Mouse (Mus musculus): ENCODE results near the gene Pyroxd2.
A peak's percentile ranks its signal among the peaks of the same experiment; 100 is the strongest.

Gene Pyroxd2

GRCm38 (mm10) chr19:42745084-42745868 is 7.3 kb downstream of the Pyroxd2 start:
- no peak for DNase-seq (ENCODE audit: low spot score)

DNA sequence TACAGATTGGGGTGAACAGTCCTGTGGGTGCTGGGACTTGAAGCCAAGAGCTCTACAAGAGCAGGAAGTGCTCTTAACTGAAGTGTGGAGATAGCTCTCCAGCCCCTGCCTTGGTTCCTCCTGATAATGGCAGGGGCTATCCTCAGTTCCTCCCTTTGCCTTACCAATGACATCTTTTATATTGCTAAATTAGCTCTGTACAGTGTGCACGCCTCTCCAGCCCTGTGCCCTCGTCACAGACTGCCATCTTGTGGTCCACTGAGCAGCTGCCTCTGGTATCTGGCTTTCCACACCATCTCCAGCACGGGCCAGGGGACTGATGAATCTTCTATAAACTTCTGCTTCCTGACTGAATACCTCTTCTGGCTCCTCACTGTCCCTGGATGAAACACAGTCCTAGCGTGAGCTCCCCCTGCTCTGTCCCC is 8.4 kb downstream of the Pyroxd2 start:
- peak; percentile 82 for DNase-seq (ENCODE audit: low spot score)

DNA sequence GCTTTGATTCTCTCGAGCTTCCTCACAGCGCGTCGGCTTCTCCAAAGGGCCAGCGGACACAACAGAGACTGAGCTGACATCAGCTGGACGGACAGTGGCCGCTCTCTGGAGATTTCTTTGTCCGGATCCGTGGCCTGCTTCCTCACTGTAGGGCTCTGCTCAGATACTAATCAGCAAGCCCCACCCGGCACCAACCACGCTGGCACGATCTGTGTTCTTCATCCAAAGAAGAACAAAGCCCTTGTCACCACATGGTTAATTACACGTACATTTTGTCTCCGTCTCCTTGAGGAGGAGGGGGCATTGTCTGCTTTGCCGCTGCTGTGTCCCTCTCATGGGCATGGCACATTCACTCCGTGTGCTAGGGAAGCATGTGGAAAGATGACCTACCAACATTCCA is 9.3 kb downstream of the Pyroxd2 start:
- DNase-seq (ENCODE audit: low spot score) = no peak

GRCm38 (mm10) chr19:42741884-42742283 is 10.7 kb downstream of the Pyroxd2 start:
- DNase-seq (ENCODE audit: low spot score) = no peak

GRCm38 (mm10) chr19:42740163-42740899 is 12.2 kb downstream of the Pyroxd2 start:
- DNase-seq (ENCODE audit: low spot score) = no peak

- no peak for DNase-seq (ENCODE audit: low spot score)
Observed at GRCm38 (mm10) chr19:42739734-42740133, 12.8 kb downstream of the Pyroxd2 start.

- no peak for DNase-seq (ENCODE audit: low spot score)
Observed at GRCm38 (mm10) chr19:42737753-42738152, 14.8 kb downstream of the Pyroxd2 start.

DNA sequence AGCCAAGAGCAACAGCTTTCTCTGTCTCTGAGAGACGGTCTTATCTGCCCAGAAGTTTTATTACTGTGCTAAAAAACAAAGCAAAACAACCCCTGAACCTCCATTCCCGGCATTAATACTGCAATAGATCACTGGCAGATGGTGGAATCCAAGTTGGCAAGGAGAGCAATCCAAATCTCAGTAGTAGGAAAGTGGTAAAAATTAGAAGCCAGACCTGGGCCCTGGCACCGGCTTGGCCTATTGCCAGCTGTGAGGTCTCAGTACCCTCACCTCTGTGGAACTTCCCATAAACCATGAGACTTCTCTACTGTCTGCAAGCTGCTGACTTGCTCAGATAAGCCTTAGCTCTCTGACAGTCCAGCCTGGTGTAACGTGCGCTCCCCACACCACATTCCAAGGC is 17.6 kb downstream of the Pyroxd2 start:
- no peak for DNase-seq (ENCODE audit: low spot score)

- DNase-seq (ENCODE audit: low spot score) = no peak
Observed at GRCm38 (mm10) chr19:42727424-42727823, 25.2 kb downstream of the Pyroxd2 start.

- no peak for DNase-seq (ENCODE audit: low spot score)
Observed at GRCm38 (mm10) chr19:42726766-42727165, 25.8 kb downstream of the Pyroxd2 start.

- no peak for DNase-seq (ENCODE audit: low spot score)
Observed at GRCm38 (mm10) chr19:42725973-42726350, 26.6 kb downstream of the Pyroxd2 start.

DNA sequence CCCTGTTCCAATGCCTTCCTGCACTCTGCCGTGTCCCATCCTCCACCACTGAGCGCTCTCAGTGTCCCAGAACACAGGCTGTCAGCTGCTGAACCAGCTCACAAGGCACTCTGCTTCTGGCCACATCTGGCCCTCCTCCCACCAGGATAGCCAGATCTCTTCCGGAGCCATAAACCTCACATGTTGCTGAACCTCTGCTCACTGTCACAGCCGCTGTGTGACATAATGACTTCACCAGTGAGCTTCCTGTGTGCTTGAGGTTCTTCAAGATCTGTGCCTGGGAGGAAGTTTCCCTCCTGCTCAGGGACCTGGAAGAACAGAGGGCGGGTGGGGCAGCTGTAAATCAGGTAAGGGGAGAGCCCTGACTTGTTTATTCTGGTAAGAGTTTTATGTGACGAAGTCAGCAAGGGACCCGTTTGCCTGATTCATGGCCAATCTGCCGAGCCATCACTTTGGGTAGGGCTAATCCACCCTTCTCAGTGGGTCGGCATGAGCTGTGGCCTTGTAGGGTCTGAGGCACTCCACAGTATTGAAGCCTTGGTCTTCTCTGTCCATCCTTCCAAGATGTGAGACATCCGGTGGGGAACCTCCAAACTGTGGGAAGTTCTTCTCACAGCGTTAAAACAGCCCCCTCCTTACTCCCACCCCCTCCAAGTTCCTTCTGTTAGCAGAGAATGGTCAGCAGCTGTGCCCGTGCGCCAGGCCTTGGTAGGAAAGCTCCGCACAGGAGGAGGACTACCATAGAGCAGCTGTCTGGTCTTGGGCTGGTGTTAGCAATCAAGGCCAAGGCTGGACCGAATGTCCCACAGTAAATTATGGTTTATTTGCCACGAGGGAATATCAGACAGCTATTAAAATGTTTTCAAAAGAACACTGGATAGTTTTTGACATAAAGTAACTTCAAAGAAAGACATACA is 27.3 kb downstream of the Pyroxd2 start:
- peak; percentile 59 for DNase-seq (ENCODE audit: low spot score)

DNA sequence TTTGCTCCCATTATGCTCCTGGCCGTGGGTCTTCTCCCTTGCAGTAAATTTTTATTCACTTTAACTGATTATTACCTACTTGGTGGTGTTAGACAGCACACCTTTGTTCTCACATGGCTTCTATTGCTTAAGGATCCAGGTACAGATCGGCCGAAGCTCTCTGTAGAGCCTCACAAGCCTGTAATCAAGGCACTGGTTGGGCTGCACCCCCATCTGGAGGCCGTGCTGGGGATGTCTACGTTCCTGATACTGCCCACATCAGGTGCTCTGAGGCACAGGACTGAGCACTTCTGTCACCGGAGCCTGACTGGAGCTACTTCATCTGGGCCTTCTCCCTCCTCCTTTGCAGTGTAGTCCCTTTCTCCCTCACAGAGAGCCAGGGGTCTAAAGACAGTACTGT is 29.3 kb downstream of the Pyroxd2 start:
- DNase-seq (ENCODE audit: low spot score) = no peak

GRCm38 (mm10) chr19:42722500-42722899 is 30.1 kb downstream of the Pyroxd2 start:
- DNase-seq (ENCODE audit: low spot score) = no peak

DNA sequence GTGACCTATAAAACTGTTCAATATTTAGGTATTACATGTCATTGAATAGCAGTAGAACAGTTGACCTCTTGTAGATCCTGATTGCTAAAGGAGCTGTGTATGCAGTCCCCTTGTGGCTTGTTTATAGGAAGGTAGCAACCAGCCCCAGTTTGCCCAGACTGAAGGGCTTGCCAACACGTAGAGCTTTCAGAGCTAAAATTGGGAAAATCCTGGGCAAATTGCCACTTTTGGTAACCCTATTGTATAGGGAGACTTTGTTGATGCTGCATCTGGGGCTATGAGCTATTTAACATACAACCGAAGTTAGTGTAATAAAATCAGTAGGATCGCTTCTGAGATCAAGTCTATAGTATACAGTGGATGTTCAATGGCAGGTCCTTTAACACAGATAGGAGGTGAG is 34.5 kb downstream of the Pyroxd2 start:
- DNase-seq (ENCODE audit: low spot score) = no peak

DNA sequence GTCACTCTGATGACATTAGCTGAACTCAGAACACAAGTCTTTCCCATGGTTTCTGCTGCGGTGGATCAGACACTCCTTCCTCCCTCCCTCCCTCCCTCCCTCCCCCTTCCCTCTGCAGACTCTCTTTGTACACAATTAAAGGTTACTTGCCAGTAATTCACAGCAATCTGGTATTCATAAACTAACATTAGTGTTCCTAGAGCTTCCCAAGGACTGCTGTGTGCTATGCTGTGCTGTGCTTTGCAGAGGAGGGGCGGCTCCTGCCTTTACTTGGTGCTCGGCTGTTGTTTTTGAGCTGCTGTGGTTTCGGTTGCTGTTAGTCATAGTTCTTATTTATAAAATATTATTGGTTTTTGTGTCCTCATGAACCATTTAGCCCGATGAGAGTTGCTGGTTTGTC is 34.9 kb downstream of the Pyroxd2 start:
- DNase-seq (ENCODE audit: low spot score) = no peak

GRCm38 (mm10) chr19:42716507-42716906 is 36.1 kb downstream of the Pyroxd2 start:
- DNase-seq (ENCODE audit: low spot score) = no peak

DNA sequence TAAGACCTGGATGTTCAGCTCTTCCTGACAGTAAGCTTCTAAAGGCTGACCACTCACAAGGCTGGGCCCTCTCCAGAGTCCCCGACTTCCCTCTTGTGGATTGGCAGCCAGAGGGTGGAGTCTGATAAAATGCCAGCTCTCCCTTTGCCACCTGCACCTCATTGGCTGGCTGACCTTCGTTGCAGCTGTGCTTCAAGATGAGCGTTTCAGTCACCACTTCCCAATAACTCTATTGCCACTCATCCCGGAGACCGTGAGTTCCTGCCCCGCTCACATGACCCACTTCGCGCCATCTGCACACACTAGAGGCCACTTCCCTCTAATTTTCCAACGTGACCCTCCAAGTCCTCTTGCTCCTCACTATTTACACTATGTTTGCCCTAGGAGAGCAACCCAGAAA is 38.8 kb downstream of the Pyroxd2 start:
- DNase-seq (ENCODE audit: low spot score) = no peak

- DNase-seq (ENCODE audit: low spot score) = no peak
Observed at GRCm38 (mm10) chr19:42699426-42699825, 53.1 kb downstream of the Pyroxd2 start.

DNA sequence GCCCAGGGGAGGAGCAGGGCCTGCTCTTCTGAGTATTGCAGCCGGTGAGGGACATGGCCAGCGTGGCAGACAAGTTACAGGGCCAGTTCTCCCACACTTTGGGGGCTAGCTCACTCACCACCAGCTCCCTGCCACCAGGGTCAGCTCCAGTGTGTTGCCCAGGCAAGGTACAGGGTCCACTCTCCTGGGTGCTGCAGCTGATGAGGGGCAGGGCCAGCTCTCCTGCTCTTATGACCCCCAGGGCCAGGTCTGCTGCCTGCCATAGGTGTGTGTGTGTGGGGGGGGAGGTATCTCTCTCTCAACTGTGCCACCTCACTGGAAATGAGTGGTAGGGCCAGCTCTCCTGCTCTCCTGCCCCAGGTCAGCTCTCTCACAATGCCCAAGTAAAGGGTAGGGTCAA is 54.0 kb downstream of the Pyroxd2 start:
- no peak for DNase-seq (ENCODE audit: low spot score)

DNA sequence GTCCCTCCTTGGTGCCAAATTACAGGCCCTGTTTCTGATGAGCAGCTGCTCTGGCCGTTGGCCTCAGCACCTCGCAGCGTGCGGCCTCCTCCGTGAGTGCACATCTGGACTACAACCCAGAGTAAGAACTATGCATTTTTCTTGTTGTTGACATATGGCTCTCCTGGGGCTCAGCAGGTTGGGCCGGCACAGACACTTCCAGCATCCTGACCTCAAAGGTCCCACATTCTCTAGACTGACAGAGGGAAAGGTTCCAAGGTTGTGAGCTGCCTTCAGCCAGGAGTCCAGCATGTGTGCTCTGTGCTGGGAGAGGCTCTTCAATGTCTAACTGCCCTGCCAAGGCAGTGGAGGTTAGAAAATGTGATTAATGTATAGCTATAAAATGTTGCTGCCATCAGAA is 55.2 kb downstream of the Pyroxd2 start:
- peak; percentile 58 for DNase-seq (ENCODE audit: low spot score)

DNA sequence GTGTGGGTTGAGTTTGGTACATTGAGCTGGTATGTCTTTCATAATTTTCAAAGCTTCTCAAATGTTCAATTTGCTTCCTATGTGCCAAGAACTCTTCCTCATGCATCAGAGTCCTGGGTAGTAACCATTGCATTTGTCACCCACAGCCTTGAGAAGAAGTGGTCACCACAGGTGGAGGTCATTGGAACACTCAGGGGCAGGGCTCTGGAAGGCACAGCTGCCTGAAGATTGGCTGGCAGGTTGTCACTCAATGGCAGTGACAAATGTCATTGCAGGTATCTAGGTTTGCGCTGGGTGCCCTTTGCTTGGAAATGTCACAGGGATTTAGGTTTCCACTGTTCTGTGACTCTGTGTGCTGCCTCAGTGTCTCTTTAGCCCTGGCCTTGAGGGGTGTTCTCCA is 62.3 kb downstream of the Pyroxd2 start:
- DNase-seq (ENCODE audit: low spot score) = no peak

Data from embryo, embryonic 10 days (tissue).